Comparison of ENCODE assay signal across 14 mouse cellular contexts in genomic region chr11:107117789-107118188, GRCm38 (mm10).
"Had no signal": no experiment of that assay in that cellular context is flagged by ENCODE, and none has a peak within 500 bp of the region (broad histone marks: within the 10 kb centered on the region; RNA-seq: fewer than 3 reads in every experiment).

No protein-coding gene starts in this region.

- DNase-seq: gastrocnemius, postnatal 10 days; heart, adult 18-20 months; heart, postnatal 10 days; heart, postnatal 4 days; kidney, adult 18-20 months; kidney, adult 8-10 months; kidney, postnatal 10 days; kidney, postnatal 25 days; liver; liver, embryonic 13.5 days had no signal

- ATAC-seq: hindbrain, embryonic 16.5 days; inflammation-experienced regulatory T-cells, adult 6 months; intestine, embryonic 15.5 days; intestine, postnatal 0 days had no signal
